Mouse (Mus musculus) frontal cortex, postnatal 25 days (tissue): Measurements from ENCODE around the gene Cd163l1.

Experiments used
- DNase-seq, 2 experiments: peaks; one replicate each; pipeline ENCODE4 v3.0.0; 2022; ENCODE audit warnings: low spot score in 2 of 2

Cd163l1 gene

DNA sequence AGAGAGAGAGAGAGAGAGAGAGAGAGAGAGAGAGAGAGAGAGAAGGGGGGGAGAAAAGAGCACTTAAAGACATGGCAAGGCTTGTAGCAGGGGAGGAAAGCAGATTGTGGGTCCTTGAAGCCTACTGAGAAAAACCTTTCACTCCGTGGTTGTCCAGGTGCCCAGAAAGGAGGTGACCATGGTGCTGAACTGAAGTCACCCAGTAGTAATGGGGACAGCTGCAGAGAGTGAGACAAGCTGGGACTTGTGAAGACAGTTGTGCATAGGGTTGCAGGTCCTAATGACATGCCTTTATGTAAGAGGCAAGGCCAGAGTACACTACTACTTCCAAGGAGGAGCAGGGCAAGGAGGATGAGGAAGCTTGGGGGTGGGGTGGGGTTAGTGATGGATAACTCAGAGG lies 1.2 kb downstream of the Cd163l1 start:
- DNase-seq, result no peak

DNA sequence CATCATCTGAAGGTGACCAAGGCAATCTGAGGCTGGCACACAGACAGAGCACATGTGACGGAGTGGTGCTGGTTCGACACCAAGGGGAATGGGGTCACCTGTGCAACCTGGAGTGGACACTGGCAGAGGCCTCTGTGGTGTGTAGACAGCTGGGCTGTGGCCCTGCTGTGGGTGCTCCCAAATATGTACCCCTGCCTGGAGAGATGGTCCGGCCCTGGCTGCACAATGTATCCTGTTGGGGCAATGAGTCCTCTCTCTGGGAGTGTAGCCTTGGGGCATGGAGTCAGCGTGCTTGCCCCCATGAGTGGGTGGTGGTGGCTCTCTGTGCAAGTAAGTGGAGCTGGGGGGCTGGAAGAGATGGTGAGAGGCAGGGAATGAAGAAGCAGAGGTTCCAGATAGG lies 2.3 kb downstream of the Cd163l1 start:
- DNase-seq, result no peak

DNA sequence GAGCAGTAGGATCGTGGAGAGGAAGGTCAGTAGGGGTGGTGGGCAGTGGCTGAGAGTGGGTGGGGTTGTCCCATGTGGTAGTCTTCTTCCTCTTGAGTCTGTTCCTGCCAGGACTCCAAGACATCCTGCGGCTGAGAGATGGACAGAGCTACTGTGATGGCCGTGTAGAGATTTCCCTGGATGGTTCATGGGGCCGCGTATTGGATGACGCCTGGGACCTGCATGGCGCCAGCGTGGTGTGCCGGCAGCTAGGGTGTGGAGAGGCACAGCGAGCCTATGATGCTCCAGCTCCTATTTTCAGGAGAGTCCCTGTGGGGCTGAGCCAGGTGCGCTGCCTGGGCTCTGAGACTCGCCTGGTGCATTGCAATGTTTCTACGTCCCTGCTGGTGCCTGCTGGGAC lies 6.1 kb downstream of the Cd163l1 start:
- DNase-seq, result no peak

DNA sequence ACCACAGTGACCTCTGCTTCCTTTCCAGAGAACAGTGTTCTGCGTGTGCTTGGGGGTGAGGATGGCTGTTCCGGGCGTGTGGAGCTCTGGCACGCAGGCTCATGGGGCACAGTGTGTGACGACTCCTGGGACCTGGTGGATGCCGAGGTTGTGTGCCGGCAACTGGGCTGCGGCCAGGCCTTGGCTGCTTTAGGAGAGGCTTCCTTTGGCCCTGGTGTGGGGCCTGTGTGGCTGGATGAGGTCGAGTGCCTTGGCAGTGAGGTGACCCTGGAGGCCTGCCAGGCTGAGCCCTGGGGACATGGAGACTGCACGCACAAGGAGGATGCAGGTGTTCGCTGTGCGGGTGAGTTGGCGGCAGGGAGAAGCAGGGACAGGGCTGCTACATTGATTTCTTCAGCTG lies 10.4 kb downstream of the Cd163l1 start:
- DNase-seq, result no peak

DNA sequence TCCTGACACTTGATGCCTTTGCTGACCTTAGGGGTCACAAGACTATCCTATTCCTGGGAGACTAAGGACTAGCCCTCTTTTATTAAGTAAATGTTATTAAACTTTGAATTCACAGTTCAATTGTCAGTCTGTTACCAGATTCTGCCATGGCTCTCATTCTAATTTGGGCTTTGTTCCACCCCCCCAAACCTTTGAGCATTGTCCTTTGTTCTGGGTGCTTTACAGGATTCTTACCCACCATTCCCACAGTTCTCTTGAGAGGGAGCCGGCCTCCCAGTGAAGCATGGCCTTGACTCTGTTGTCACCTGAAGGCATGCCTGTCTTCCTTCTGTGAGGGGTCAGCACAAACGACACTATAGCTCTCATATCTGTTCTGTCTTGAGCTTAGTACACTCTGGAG lies 13.0 kb downstream of the Cd163l1 start:
- no peak for DNase-seq

DNA sequence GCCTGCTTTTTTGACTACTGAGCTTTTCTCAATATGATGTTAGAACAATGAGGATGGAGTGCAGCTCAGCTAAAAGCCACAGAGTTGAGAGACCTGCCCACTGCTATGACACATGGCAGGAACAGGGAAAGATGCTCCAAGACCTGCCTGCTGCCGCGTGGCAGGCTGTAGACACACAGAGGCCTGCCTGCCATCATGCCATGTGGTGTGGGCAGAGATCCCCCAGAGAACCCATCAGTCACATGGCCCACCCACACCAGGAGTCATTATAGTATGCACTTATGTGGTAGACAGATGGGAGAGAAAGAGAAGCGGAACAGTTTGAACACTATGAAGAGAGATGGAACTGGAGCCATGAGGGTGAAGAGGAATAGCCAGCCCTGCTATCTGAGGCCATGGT lies 15.6 kb downstream of the Cd163l1 start:
- no peak for DNase-seq

DNA sequence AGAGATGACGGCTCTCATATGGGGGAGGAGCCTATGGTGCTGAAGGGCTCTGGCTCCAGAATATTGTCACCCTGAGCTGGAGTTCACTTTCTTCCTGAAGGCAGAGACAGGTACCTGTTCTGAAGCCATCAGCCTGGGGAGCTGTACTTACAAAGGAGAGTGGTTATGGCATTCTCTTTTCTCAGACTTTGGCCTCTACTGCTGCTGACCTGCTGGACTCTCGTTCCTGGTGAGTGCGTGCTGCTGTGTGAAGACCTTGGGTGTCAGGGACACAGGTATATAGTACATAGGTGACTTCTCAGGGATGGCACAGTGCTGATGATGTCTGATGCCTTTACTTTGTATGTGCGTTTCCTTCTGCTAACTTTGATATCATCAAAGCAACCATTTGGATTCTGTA lies 29.1 kb downstream of the Cd163l1 start, which contains the start of gene 5830411N06Rik:
Gene 5830411N06Rik (plus strand): TSS at position 69 of the 400 bp plus-strand sequence.
- no peak for DNase-seq

DNA sequence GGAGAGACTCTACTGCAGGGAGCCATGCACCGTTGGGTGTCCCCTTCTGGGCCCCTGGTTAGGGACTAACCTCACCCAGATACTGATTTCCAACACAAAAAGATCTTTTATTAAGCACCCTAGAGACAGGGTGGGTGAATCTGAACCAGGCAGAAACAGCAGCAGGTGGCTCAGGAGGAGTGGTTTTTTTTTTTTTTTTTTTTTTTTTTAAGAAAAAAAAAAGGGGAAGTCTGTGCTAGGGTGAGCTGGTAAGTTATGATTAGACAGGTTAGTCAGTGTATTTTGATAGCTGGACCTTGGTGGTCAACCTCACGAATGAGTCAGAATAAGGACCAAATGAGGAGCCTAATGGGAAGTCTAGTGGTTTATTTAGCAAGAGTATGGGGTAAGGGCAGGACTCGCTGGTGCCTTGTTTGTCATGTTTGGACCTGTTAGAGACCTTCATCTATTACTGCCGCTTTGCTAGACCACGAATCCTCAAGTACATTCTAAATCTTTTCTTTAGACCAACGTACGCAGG lies 35.8 kb downstream of the Cd163l1 start:
- DNase-seq, result no peak
